Mouse (Mus musculus) CD4-positive, CD25-positive, alpha-beta regulatory T cell, adult 9 weeks (primary cell): ENCODE results near the gene BC052040. TPM values are rescaled to one million over a fixed set of nuclear protein-coding genes. Genes with fewer than 3 reads are reported as not detected.

Experiments used
- polyA plus RNA-seq: library from polyadenylated mRNA; unstranded; fragments of 100-300 nt; shearing (Covaris generic); gene quantifications from one replicate; pipeline ENCODE4 v1.2.1, GENCODE M21; 2017

The BC052040 gene
- 9.1 TPM for polyA plus RNA-seq

GRCm38 (mm10) chr2:115581241-115581988 lies at the start of gene BC052040:
Gene BC052040 (plus strand): TSS chr2:115581716.

